Mouse (Mus musculus): ENCODE results near the gene Dnah5.

The Dnah5 gene

GRCm38 (mm10) chr15:28203111-28204075 is at the start of gene Dnah5:
TSS of gene Dnah5 (plus strand) at chr15:28203752.
- no peak for DNase-seq (ENCODE audit: low spot score in 2 of 2)

- no peak for DNase-seq (ENCODE audit: low spot score in 2 of 2)
Observed at GRCm38 (mm10) chr15:28154822-28155501, 48.6 kb upstream of the Dnah5 start.

- DNase-seq (ENCODE audit: low spot score in 2 of 2), result peak in 1 of 2 experiments; percentile 2
Observed at GRCm38 (mm10) chr15:28158771-28159489, 44.6 kb upstream of the Dnah5 start.

- DNase-seq (ENCODE audit: low spot score in 2 of 2), result no peak
Observed at GRCm38 (mm10) chr15:28162291-28162690, 41.3 kb upstream of the Dnah5 start.

DNA sequence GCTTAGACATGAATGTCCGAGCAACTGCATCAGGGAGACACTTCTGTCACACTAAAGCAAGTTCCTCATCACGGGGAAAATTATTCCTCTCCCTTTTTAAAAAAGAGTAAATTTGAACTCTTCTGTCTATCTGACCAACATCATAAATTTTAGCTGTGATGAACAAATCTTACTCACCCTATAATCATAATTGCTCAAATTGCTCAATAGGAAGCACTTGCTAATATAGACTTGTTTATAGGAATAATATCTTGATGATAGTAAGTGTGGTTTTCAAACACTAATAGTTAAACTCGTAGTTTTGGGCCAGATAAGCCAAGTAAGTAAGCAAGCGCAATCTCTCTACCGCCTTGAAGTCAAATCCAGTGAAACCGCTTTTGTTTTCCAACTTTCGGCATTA is 38.3 kb upstream of the Dnah5 start:
- DNase-seq (ENCODE audit: low spot score in 2 of 2), result no peak

GRCm38 (mm10) chr15:28166090-28166489 is 37.5 kb upstream of the Dnah5 start:
- DNase-seq (ENCODE audit: low spot score in 2 of 2), result no peak

GRCm38 (mm10) chr15:28178951-28179350 is 24.6 kb upstream of the Dnah5 start:
- no peak for DNase-seq (ENCODE audit: low spot score in 2 of 2)

DNA sequence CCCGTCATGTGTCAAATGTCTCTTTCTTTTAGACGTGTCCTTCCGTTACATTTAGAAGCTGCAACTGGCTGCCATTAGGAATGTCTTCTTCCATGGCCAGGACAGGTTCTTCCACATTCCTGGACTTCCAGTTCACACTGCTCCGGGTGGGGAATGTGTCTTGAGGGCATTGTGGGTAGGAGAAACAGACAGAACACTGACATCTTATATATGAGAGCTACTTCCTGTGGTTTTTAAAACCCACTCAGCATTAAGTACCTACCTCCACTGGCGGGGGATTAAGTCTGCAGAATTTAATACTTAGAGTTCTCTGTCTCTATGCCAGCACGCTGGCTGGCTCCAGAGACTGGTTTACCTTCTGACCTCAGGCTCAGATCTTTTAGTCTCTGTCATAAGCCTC is 24.0 kb upstream of the Dnah5 start:
- DNase-seq (ENCODE audit: low spot score in 2 of 2), result no peak

GRCm38 (mm10) chr15:28181862-28182261 is 21.7 kb upstream of the Dnah5 start:
- peak; percentile 11 to 57 for DNase-seq (ENCODE audit: low spot score in 2 of 2)

DNA sequence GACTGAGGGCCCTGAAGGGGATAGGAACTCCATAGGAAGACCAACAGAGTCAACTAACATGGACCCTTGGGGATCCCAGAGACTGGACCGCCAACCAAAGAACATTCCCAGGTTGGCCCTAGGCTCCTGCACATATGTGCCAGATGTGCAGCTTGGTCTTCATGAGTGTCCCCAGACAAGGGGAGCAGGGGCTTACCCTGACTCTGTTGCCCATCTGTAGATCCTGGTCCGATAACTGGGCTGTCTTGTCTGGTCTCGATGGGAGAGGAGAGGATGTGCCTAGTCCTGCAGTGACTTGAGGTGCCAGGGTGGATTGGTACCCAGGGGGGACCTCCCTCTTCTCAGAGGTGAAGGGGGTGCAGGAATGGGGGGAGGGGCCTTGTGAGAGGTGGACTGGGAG is 21.0 kb upstream of the Dnah5 start:
- no peak for DNase-seq (ENCODE audit: low spot score in 2 of 2)

DNA sequence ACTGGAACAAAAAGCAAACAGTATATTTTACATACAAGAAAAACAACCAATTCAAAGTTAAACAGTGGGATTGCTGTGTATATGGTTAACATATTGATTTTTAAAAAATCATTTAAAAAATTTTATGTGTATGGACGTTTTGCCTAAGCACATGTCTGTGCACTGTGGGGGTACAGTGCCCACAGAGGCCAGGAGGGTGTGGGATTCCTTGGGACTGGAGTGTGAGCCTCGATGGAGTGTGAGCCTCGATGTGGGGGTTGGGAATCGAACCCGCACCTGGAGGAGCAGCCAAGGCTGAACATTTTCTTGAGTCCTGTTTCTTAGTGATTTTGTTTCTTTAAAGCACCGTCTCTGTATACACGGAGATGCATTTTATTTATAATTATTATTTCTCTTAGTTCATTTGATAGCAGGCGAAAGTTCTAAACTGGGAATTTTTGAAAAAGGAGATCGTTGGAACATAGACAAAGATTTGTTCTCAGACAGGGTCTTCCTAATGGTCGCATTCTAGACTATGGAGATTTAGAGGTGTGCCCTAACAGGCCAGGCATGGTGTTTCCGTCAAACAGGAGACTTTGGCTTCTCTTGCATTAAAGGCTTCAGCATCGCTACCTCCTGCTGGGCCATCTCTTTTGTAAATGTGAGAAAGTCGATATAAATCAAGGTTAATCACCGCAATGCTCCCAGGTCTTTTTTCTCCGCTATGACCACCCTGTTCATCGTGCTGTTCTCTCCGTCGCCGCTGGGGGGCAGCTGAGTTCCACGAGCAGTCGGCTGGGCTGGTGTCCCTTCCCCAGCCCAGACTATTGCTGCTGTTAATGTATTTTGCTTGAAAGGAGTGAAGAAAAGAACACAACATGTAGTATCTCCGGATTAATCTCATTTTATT is 15.8 kb upstream of the Dnah5 start:
- DNase-seq (ENCODE audit: low spot score in 2 of 2), result peak; percentile 35 to 54

- no peak for DNase-seq (ENCODE audit: low spot score in 2 of 2)
Observed at GRCm38 (mm10) chr15:28188361-28189011, 15.1 kb upstream of the Dnah5 start.

DNA sequence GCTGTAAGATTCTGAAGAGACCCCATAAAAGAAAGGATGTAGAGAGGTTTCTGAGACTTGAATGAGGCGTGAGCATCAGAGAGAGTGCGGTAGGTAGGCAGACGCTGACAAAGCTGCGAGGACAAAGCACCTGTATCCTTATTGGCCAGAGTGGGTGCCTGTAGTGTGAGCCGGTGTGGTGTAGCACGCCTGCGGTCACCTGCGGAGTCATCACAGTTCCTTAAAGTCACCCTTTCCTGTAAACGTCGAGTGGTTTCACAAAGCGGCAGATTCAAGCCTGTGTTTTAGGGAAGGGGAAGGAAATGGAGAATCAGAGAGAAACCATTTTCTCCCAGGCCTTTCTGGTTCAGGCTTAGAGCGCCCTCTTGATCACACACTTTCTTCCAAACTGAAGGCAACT is 13.9 kb upstream of the Dnah5 start:
- peak in 1 of 2 experiments; percentile 1 for DNase-seq (ENCODE audit: low spot score in 2 of 2)

DNA sequence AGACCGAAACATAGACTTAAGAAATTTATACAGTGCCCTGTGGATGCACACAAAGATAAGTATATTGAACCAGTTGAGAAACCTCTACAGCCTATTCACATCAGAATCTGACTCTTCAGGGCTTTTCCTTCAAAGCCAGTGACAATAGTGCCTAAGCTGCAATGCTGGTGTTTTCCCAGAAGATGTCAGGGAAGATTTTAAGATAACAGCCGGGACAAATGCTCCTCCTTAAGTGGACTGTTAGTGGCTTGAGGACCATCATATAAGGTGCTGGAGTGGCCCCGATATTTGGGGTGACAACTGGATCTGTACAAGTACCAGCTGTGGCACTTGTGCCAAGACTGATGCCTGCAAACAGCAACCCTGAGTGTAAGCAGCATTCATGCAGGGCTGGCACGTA is 4.9 kb upstream of the Dnah5 start:
- no peak for DNase-seq (ENCODE audit: low spot score in 2 of 2)

GRCm38 (mm10) chr15:28204626-28205025 is 1.1 kb downstream of the Dnah5 start:
- no peak for DNase-seq (ENCODE audit: low spot score in 2 of 2)

GRCm38 (mm10) chr15:28207545-28207944 is 4.0 kb downstream of the Dnah5 start:
- DNase-seq (ENCODE audit: low spot score in 2 of 2), result no peak

DNA sequence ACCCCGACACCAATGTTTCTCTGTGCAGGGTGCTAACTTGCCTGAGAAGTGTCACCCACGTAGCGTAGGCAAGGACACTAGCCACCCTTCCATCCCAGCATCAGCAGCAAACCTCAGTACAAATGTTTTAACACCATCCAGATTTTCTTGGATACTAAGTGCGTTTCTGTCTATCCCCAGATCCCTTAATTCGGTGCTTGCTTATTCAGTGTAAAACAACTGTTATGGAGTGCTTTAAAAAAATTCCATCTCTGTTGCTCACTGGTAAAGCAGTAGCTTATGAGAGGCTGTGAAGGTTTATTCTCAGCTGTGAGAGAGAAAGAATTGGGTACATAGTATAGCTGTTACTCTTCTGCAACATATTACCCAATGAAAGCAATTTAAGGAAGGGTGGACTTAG is 9.5 kb downstream of the Dnah5 start:
- DNase-seq (ENCODE audit: low spot score in 2 of 2), result no peak

DNA sequence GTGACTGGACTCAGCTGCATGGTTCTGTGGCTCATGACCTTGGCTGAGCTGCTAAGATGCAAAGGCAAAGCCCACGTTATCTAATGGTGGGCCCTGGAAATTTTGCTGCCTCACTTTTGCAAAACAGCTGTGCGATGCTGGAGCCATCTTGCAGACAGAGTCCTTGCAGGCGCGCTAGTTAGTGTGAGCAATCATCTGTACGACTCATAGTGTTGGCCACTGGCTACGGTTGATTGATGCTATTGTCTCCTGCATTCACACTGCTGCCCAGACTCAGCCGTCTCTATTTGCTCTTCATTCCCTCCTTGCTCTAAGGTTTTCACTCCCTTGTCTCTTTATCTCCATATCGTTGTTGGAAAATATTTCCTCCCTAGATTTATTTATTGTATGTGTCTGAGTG is 12.8 kb downstream of the Dnah5 start:
- no peak for DNase-seq (ENCODE audit: low spot score in 2 of 2)

- DNase-seq (ENCODE audit: low spot score in 2 of 2), result no peak
Observed at GRCm38 (mm10) chr15:28227316-28227715, 23.8 kb downstream of the Dnah5 start.

DNA sequence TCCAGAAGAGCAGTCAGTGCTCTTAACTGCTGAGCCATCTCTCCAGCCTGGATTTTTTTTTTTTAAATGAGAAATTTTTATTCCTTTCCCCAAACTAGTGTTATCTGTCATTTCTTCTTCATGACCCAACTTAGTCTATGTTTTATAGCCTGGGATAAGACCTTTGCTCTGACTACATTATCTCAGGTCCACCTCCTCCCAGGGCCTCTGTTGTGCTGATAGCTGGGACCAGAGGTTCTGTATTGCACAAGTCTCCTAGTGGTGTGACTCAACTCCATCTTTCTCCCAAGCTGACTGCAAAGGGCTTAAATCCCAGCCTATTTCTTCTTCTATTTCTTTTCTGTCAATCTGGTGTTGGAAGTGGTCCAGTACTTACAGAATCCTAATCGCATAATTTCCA is 56.7 kb downstream of the Dnah5 start:
- DNase-seq (ENCODE audit: low spot score in 2 of 2), result no peak

GRCm38 (mm10) chr15:28299438-28299837 is 95.9 kb downstream of the Dnah5 start:
- DNase-seq (ENCODE audit: low spot score in 2 of 2), result no peak

Measured in spleen, postnatal 14 days (tissue).